Mouse (Mus musculus) urinary bladder, postnatal 14 days (tissue): Measurements from ENCODE around the gene Hoxc4.

ENCODE experiments used
- DNase-seq: peaks from one replicate; pipeline ENCODE4 v3.0.0; 2021; ENCODE audit warnings: low spot score

The Hoxc4 gene

DNA sequence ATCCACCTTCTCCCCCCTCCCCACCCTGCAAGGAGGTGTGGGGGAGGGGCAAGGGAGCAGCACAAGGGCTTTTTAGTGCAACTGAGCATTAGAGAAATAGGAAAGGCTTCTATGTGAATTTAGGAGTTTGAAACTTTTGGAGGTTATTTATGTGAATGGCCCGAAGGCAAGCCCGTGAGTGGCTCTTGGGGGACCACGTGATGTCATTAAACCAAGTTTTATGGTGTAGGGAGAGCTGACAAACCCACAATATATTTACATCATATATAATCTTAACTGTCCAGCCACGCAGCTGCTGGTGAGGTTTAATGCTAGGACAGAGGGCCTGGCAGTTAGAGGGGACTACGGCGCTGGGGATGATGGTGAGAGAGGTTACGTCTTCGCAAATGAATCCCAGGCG is at the start of gene Hoxc4:
TSS of gene Hoxc4 (plus strand) at position 299 of the 400 bp plus-strand sequence.
- no peak for DNase-seq

DNA sequence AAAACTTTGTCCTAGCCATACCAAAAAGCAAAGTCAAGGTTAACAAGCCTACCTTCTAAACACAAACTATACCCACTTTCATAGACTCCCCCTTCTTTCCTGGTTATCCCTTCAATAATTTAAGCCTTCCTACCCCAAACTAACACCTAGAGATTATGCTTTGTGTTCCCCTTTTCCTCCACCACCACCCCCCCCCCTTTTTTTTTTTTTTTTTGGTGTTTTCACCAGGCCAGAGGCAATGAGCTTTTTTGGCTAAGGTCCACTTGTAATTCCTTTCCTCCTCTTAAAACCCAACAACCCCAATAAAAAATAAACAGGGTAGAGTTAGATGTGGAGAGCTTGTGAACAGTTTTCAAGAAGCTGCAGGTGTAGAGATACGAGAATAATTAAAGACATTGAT is 49.4 kb upstream of the Hoxc4 start:
- no peak for DNase-seq

DNA sequence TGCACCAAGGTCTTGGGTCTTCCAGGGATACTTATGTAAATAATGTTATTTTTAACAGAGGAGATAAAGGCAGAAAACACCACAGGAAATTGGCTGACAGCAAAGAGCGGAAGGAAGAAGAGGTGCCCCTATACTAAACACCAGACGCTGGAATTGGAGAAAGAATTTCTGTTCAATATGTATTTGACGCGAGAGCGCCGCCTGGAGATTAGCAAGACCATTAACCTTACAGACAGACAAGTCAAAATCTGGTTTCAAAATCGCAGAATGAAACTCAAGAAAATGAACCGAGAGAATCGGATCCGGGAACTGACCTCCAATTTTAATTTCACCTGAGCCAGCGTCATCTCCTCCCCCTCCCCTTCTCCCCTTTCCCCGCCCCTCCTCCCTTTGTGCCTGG is 48.0 kb upstream of the Hoxc4 start:
- DNase-seq = no peak

DNA sequence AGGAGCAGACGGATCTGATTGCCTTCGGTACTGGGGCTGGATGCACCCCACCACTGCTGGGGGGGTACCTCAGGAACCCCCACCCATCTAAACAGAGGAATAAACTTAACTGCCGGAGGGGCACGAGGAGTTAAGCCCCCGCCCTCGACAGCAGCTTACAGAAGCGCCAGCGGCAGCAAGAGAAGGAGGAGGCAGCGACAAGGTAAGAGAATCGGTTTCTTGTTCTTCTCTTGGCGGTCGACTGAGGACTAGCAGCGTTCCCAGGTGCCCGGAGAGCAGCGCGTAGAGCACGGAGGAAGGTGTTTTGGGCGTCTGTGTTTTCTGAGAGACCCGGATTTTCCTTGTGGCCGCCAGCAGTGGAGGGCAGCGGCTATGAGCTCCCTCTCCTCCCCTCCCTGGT is 46.5 kb upstream of the Hoxc4 start:
- no peak for DNase-seq

DNA sequence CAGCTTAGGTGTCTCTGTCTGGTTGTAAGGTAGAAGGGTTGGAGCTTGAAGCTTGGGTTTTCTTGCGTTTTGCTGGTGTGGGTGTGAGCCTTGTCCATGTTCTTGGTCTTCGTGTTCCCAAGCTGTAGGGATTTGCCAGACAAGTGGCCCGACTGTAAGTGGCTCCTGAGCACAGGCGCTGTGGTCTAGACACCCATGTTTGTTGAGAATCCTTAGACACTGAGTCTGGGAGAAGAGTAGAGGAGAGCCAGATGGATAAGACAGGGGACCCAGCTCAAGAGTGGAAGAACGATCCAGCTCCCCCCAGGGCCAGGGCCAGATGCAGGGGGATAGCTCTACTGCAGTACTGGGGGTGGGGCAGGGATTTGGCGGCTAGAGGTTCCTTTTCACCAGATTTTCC is 46.0 kb upstream of the Hoxc4 start:
- no peak for DNase-seq

DNA sequence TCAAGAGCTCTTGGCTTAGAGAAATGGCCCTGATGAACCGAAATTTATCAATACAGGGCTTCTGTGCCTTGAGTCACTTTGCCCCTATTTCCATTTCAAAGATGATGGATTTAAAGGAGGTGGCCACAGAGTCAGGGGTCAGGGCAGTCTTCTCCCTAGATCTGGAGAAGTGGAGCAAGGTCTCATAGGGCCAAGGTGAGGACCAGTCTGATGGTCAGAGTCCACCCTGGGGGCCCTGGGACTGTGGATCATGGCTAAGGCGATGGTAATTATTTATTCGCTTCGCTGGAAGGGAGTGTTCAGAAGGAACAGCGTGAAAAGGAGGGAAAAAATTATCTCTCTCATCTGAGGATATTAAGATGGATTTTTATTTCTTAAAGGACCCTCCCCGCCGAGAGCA is 43.7 kb upstream of the Hoxc4 start:
- no peak for DNase-seq

DNA sequence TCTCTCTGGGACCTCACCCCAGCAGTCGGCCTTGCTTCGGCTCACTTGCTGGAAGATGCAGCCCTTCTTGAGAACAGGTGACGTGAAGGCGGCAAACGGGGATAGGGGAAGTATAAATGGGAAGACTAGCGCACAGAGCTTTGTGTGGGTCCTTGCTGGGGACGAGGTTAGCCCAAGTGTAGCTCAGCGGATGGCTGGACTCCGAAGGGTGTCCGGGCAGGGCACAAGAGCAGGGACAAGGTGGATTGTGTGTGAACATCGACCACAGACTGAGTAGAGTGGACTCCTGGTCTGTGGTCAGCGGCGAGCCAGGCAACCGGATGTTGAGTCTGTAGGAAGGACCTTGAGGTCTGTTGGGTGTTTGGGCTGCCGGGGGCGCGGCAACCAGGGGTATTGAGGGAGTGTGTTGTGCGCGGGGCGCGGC is 43.0 kb upstream of the Hoxc4 start:
- DNase-seq = no peak

DNA sequence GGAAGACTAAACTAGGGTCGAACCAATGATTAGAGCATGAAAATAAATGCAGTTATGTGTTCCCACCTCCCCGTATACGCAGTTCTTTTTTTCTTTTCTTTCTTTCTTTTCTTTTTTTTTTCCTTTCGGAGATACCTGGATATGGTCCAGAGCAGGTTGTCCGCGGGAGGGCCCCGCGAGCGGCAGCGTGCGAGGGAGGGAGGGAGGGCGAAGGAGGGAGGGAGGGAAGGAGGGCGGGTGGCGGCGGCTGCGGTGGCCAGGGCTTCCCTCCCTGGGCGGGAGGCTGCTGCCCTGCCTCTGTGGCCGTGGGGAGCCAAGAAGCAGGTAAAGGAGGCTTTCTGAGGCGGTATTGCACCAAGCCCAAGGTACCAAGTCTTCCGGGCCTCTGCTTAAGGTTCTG is 42.6 kb upstream of the Hoxc4 start, which contains the start of gene Hoxc9:
TSS of gene Hoxc9 (plus strand) at position 269 of the 400 bp plus-strand sequence.
- DNase-seq = no peak

DNA sequence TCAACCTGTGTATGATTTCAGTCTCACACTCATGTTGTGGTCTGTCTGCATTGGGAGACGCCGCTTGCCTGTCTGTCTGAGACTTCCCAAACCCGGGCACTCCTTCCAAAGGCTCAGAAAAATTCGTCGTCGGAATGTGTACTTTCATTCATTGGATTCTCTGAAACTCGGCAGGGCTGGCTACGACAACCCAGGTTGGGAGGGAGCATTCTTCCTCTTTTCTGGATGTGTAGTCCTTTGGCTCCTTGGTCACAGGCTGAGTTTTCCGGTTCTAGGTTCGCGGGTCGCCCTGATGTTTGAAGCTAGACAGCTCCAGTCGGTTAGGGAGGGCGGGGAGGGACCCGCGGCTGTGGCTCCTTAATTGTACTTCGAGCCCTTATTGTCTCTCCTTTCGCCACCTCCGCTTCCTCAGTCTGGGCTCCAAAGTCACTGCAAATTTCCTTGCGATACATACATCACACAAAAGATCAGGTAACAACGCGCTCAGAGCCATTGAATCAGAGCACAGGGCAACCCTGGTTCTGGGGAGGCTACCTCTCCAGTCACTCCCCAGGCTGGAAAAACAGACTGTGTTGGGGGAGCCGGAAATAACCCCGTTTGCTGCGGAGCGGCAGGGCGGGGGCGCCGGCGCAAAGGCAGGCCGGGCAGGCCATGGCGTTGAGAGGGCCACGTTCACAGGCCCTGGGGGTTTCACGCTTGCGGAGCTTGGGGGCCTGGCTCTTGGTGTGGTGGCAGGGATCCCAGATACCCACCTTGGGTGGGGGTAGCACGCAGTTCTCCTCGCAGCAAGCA is 41.9 kb upstream of the Hoxc4 start:
- DNase-seq = no peak

DNA sequence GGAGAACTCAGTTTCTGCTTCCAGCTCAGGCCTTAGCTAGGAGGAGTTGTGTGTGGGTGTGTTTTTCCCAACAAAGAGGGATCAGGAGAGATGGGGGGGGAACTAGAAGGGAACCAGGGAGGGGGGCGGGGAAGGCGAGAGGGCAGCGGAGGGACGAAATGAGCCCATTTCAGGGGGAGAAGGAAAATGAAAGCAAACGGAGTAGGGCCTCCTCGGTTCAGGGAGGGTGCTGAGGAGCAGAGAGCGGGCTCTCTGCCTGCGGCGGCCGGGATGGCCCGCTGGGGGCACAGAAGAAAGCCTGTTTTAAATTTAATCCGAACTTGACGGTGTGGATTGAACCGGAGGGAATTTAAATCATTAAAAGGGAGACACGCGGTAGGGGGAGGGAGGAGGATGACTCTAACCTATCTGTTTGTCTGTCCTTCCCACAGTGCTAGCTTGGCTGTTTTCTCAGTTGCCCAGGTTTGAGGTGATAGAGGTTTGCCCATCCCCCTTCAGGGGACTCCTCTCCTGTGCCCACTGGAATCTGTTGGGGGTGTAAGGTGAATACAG is 41.2 kb upstream of the Hoxc4 start:
- no peak for DNase-seq

DNA sequence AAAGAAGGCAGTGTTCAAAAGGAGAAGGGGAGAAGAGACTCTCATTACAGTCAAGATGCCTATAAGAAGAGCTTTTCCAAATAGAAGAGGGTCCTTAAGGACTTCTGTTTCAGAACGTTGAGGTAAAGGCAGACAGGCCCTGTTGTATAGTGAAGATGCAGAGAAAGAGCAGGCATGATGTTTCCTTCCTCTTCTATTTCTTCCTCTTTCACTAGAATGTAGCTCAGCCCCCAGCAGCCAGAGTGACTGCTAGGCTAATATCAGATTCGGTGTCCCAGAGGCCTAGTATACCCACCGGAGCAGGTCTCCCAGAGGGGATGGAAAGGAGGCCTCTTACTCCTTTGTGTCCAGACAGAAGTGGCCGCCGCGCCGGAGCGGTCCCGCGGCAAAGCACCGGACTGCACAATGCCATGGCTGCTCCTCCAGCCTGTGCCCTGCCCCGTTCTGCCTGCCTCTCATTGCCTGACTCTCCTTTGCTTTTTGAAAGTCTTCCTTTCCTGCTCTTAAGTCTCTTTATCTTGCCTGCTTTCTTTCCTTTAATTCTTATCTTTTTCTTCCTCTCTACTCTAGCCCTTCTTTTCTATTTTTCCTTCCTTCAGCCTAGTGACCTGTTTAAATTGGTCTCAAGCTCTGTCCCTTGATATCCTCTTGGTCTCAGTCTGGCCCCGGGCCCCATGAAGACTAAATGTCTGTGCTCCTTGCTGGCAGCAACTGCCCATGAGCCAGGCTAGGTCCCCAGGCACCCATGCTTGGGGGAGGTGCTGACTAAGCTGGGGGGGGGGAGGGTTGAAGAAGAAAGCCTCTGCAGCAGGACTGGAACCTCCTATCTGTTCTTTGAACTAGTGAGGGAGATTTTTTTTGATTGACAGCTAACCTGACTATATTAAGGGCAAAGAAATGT is 39.9 kb upstream of the Hoxc4 start:
- DNase-seq = no peak

DNA sequence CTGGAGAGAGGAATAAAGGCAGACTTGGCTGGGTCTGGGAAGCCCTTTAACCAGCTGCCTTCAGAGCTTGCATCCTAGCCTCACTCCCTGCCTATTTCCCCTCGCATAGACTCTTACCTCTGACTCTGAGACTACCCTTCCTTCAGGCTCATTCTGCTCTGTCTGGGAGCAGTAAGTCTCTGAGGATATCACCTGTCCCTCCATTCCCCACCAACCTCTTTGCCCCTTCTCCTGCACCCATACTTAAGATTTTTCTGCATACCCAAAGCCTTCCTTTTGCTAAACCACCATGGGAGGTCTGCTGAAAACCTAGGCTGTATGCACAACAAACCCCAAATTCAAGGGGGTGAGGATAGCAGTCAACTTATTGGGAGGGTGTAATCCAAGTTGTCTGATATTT is 38.8 kb upstream of the Hoxc4 start:
- DNase-seq = no peak

DNA sequence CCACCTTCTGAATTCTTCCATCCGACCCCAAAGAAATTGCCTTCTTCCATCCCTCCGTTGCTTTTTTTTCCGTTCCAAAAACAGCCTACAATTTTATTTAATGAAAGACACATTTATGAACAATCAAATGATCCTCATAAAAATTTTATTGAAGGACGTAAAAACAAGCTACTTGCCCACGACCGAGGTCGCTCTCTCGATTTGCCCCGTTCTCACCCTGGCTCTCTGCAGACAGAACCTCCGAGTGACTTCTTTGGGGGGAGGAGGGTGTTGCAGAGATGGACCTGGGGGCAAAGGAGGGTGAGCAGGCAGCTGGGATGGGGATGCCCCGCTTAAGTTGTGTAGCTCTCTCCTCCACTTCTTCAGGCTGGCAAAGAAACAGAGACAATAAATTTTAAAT is 38.4 kb upstream of the Hoxc4 start:
- DNase-seq = no peak

DNA sequence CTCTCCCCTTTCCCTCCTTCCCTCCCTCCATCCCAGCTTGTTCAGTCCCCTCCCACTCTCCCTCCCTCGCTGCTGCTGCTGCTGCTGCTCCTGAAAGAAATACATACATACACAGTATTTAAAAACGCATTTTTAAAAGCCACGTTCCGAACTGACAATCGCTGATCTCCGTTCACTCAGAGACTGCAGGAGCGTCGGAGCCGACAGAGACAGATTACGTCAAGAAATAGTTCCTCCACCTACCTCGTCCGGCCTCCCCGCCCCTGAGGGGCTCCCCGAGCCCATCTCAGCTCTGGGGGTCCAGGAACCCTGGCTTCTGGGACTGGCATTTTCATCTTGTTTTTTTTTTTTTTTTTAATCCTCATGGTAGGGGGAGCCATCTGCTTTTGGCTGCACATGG is 37.8 kb upstream of the Hoxc4 start:
- DNase-seq = no peak

DNA sequence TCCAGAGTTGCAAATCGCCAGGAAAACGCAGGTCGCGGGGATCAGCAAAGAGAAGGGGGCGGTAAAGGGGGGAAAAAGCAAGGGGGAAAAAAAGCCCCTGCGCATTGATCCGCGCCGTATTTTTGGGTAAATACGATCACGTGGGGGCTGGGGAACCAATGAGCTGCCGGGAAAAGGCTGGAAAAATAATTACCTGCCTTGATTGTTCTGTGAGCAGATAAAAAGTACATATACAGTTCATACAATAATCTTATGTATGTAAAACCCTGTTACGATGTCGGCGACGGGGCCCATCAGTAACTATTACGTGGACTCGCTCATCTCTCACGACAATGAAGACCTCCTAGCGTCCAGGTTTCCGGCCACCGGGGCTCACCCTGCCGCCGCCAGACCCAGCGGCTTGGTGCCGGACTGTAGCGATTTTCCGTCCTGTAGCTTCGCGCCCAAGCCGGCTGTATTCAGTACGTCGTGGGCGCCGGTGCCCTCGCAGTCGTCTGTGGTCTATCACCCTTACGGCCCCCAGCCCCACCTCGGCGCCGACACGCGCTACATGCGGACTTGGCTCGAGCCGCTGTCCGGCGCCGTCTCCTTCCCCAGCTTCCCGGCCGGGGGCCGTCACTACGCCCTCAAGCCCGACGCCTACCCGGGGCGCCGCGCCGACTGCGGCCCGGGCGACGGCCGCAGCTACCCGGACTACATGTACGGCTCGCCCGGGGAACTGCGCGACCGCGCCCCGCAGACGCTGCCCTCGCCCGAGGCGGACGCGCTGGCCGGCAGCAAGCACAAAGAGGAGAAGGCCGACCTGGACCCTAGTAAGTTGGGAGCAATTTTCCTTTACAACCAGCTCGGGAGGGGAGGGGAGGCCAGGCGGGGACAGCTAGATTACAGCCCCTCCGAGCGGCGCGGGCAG is 37.1 kb upstream of the Hoxc4 start:
- DNase-seq = no peak

DNA sequence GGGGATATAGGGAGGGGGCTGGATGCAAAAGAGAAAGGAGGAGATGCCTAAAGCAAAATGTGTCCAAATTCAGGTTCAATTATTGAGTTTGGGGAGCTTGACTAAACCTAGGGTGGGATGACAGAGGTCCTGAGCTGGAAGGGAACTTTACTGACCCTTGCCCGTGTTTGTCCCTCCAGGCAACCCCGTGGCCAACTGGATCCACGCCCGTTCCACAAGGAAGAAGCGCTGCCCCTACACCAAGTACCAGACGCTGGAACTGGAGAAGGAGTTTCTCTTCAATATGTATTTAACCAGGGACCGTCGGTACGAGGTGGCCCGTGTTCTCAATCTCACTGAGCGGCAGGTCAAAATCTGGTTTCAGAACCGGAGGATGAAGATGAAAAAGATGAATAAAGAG is 35.0 kb upstream of the Hoxc4 start:
- no peak for DNase-seq

DNA sequence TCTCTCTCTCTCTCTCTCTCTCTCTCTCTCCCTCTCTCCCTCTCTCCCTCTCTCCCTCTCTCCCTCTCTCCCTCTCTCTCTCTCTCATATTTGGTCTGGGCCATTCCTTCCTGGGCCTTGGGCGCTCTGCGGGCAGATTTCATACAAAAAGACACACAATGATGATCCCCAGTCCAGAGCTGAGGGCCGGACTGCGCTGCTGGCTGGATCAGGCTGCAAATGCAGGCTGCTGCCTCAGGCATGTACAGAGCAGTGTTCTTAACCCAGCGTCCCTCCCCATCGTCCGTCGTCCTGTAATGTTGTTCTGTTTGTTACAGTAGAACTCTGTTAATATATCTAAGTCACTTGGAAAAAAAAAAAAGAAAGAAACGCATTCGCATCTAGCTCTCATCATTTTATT is 34.2 kb upstream of the Hoxc4 start:
- DNase-seq = no peak

DNA sequence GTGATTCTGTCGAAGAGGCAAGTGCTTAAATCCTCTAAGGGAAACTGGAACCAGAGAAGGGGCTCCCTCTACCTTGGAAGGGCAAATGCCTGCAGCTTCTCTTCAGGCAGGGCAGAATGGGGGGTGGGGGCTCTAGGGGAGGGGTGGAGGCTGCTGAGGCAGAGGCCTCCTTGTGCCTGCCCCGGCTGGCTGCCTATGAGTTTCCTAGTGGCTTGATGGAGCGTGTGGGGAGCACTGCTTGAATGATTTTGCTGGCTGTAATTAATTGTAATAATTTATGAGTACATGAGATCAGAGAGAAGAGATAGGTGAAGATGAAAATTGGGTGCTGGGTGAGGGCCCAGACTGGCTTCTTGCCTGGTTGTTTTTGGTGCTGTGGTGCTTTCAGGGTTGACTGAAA is 33.8 kb upstream of the Hoxc4 start:
- DNase-seq = no peak

DNA sequence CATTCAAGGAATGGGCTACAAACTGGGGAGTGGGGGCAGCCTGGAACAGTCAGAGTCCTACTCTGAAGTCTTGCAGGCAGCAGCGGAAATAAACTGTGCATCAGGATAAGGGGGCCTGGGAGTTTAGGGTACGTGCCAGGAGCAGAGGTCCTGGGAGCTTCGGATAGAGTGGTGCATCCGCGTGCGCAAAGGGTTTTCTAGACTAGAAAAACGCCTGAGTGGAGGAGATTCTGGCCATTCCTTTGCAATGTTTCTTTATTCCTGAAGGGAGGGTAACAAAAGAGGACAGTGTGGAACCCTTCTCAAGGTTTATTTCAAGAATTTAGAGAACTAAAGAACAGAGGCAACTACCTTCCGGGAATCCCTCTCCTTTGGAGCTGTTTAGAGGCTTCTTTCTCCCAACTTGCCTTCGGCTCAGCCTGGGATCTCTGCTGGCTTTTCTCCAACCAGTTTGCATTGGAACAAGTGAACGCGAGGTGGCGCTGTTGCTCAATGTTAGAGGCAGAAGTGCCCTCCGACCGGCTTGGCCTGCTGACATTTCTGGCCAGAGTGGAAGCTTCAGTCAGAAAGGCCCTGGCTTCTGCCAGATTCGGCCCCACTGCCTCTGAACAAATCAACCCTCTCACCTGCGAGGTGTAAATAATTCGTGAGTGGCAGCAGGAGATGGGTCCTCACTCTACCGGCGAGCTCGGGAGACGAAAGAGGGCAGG is 31.5 kb upstream of the Hoxc4 start:
- peak; percentile 93 for DNase-seq

DNA sequence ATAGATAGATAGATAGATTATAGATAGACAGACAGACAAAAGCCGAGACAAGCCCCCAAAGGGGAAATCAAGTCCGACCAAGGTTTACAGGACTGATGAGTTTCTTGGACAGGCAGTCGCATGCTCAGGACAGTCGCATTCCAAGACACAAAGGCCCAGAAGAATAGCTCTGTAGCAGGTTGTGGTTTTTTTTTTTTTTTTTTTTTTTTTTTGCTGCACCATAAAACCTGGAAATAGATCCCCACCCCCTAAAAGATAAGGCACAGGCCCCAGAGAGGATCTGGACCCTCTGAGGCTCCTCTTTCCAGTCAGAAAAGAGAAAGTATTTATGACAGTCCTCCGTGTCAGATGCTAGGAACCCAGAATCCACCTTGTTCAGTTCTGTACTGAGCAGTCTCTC is 30.7 kb upstream of the Hoxc4 start:
- no peak for DNase-seq
